Mouse (Mus musculus) hindbrain, embryonic 10.5 days (tissue): ENCODE measurements at regions not wholly inside any gene's neighbourhood (a gene's known extent, or its start where the extent isn't known, plus 50 kb on each side); places are given as distances from the start of the nearest gene placed in this dataset.

Experiments
- DNase-seq: peaks from one replicate; pipeline ENCODE4 v3.0.0-alpha.2; 2017; ENCODE audit warnings: low spot score
- H3K27ac ChIP-seq: fragments of 300-500 bp; sonication (generic); 2 replicates; pipeline ENCODE4 v1.5.1; 2016; ENCODE audit warnings: mild to moderate bottlenecking, moderate library complexity
- H3K27me3 ChIP-seq: fragments of 300-500 bp; sonication (generic); 2 replicates; pipeline ENCODE4 v1.6.1; 2016; ENCODE audit warnings: mild to moderate bottlenecking; ENCODE audit not compliant: poor library complexity, insufficient read depth, severe bottlenecking
- H3K36me3 ChIP-seq: fragments of 300-500 bp; sonication (generic); 2 replicates; pipeline ENCODE4 v1.6.1; 2016; ENCODE audit warnings: mild to moderate bottlenecking, moderate library complexity
- H3K4me1 ChIP-seq: fragments of 300-500 bp; sonication (generic); replicated peaks from 2 replicates; pipeline ENCODE4 v1.6.1; 2016; ENCODE audit warnings: mild to moderate bottlenecking
- H3K4me3 ChIP-seq: fragments of 300-500 bp; sonication (generic); 2 replicates; pipeline ENCODE4 v1.5.1; 2016; ENCODE audit warnings: mild to moderate bottlenecking, moderate library complexity
- H3K9me3 ChIP-seq: fragments of 300-500 bp; sonication (generic); 2 replicates; pipeline ENCODE4 v1.6.1; 2016; ENCODE audit warnings: mild to moderate bottlenecking, moderate library complexity
- WGBS: fragments of 180-500 bp; shearing (Covaris S2); methylation state at CpG from one replicate; pipeline ENCODE4 v1.1.7; 2016; 5-methylcytosine and 5-hydroxymethylcytosine counted together

- DNase-seq, result no peak
- Histone ChIP-seq H3K9me3 (no peaks in the 10 kb centered on the region), H3K27me3 (0 out of 2 replicates have a peak, but pooled peaks cover 3% of the 10 kb centered on the region), H3K4me1 (peaks cover 10% of the 10 kb centered on the region), H3K4me3 (no peak overlapping the region), H3K27ac (no peak overlapping the region), H3K36me3 (no peaks in the 10 kb centered on the region)
- WGBS, result 50% methylated on average over 6 of the region's 6 CpGs
Observed at GRCm38 (mm10) chr8:127985616-127986015, 372.8 kb upstream of the Nrp1 start.

DNA sequence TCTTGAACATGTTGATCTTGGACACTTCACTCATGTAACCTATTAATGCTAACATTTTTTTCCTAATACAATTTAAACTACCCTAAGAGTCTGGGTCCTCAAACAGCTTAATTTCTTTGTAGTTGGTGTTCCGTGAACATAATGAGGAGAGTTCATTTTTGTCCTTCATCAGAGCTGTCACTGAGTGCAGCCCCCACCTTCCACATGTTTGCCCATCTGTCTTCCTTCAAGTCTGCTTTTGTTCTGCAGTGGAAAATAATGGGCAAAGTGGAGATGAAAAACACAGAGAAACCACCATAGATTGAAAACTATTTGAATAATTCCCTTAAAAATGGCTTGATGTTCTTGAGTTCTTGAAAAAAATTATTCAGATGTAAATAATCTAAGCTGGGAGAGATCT is 369.5 kb upstream of the Nrp1 start:
- no peak for DNase-seq
- H3K9me3 ChIP-seq, result no peaks in the 10 kb centered on the region
- H3K27me3 ChIP-seq, result 0 out of 2 replicates have a peak, but pooled peaks cover 3% of the 10 kb centered on the region
- no peaks in the 10 kb centered on the region for H3K36me3 ChIP-seq
- peaks cover 13% of the 10 kb centered on the region for H3K4me1 ChIP-seq
- WGBS, result 72% methylated on average over 1 of the region's 1 CpGs
- no peak overlapping the region for H3K4me3 ChIP-seq
- H3K27ac ChIP-seq, result no peak overlapping the region

- H3K9me3 ChIP-seq, result no peaks in the 10 kb centered on the region
- no peaks in the 10 kb centered on the region for H3K36me3 ChIP-seq
- no peak overlapping the region for H3K4me3 ChIP-seq
- WGBS, result 59% methylated on average over 1 of the region's 1 CpGs
- no peak overlapping the region for H3K27ac ChIP-seq
- H3K4me1 ChIP-seq, result peaks cover 10% of the 10 kb centered on the region; the same call in 1 of the 2 replicates
- DNase-seq, result no peak
- H3K27me3 ChIP-seq, result no peaks in the 10 kb centered on the region
Observed at GRCm38 (mm10) chr8:127994898-127995297, 363.5 kb upstream of the Nrp1 start.

DNA sequence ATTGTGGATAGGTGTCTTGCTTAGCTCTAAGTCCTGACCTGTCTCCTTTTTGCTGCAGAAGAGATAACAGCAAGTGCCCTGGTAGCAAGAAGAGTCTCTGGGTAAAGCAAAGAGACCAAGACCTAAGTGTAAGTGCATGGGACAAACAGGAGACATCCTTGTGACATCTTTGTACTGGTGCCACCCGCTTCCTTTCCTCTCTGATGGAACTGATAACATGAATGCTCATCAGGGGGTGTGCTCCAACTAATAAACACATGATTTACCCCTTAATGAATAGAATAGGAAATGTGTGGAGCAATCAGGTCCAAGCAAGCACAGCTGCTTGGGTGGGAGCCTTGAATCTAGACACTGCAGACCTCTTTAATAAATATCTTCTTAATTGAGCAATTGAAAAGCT is 362.9 kb upstream of the Nrp1 start:
- H3K4me3 ChIP-seq, result no peak overlapping the region
- H3K9me3 ChIP-seq, result no peaks in the 10 kb centered on the region
- DNase-seq, result no peak
- H3K36me3 ChIP-seq, result no peaks in the 10 kb centered on the region
- 80% methylated on average over 1 of the region's 1 CpGs for WGBS
- no peak overlapping the region for H3K27ac ChIP-seq
- H3K4me1 ChIP-seq, result peaks cover 10% of the 10 kb centered on the region; the same call in 1 of the 2 replicates
- no peaks in the 10 kb centered on the region for H3K27me3 ChIP-seq

DNA sequence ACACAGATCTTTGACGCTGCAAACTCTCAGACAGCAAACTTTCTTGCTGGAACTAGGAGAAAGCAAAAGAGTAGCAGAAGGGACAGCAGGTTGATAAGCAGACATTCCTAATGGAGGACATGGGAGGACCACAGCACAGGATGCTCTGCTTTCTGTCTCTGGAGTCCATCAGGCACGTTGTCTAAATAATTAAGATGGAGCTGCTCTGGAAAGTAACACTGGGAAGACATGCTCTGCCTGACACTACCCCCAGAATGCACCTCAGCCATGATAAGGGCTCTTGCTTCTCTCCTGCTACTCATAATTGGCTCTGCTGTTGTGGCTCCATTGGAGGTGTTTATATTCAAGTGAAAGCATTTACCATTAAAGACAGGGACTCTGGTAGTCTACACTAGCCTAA is 356.0 kb upstream of the Nrp1 start:
- Histone ChIP-seq H3K27ac (no peak overlapping the region), H3K4me3 (no peak overlapping the region), H3K9me3 (no peaks in the 10 kb centered on the region), H3K4me1 (peaks cover 20% of the 10 kb centered on the region), H3K36me3 (no peaks in the 10 kb centered on the region), H3K27me3 (no peaks in the 10 kb centered on the region)
- 76% methylated on average over 2 of the region's 2 CpGs for WGBS
- DNase-seq, result no peak

DNA sequence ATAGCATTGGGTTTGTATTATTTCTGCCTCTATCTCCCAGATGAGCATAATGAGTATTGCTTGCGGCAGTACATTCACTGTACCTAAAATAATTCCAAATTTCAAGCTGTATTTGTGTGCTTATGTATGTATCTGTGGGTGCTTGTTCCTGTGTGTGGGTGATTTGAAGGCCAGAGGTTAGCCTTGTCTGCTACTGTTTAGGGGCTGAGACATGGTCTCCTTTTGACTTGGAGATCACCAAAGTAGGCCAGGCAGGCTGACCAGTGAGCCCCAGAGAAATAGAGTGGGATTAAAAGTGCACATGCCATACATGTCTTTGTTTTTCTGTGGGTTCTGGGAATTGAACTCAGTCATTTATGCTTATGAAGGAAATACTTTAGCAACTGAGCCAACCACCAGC is 355.6 kb upstream of the Nrp1 start:
- no peak for DNase-seq
- Histone ChIP-seq H3K36me3 (no peaks in the 10 kb centered on the region), H3K9me3 (no peaks in the 10 kb centered on the region)

GRCm38 (mm10) chr8:128003385-128003784 is 355.0 kb upstream of the Nrp1 start:
- no peak overlapping the region for H3K4me3 ChIP-seq
- DNase-seq, result peak; percentile 20
- no peaks in the 10 kb centered on the region for H3K9me3 ChIP-seq
- 29% methylated on average over 1 of the region's 1 CpGs for WGBS
- no peaks in the 10 kb centered on the region for H3K36me3 ChIP-seq
- no peak overlapping the region for H3K27ac ChIP-seq
- H3K27me3 ChIP-seq, result no peaks in the 10 kb centered on the region
- peaks cover 25% of the 10 kb centered on the region for H3K4me1 ChIP-seq

More for the DNA sequence above, 355.6 kb upstream of the Nrp1 start:
- WGBS, result 100% methylated on average over 1 of the region's 1 CpGs
- no peak overlapping the region for H3K4me3 ChIP-seq
- no peaks in the 10 kb centered on the region for H3K27me3 ChIP-seq
- H3K4me1 ChIP-seq, result peaks cover 20% of the 10 kb centered on the region
- H3K27ac ChIP-seq, result no peak overlapping the region

GRCm38 (mm10) chr8:128003881-128004286 is 354.5 kb upstream of the Nrp1 start:
- H3K9me3 ChIP-seq, result no peaks in the 10 kb centered on the region
- H3K36me3 ChIP-seq, result no peaks in the 10 kb centered on the region
- H3K27ac ChIP-seq, result no peak overlapping the region
- no peak for DNase-seq
- peaks cover 27% of the 10 kb centered on the region for H3K4me1 ChIP-seq
- H3K27me3 ChIP-seq, result no peaks in the 10 kb centered on the region
- 49% methylated on average over 3 of the region's 3 CpGs for WGBS
- H3K4me3 ChIP-seq, result no peak overlapping the region

GRCm38 (mm10) chr8:128009393-128010010 is 348.9 kb upstream of the Nrp1 start:
- WGBS, result 86% methylated on average over 6 of the region's 6 CpGs
- no peak for DNase-seq
- no peak overlapping the region for H3K4me3 ChIP-seq

DNA sequence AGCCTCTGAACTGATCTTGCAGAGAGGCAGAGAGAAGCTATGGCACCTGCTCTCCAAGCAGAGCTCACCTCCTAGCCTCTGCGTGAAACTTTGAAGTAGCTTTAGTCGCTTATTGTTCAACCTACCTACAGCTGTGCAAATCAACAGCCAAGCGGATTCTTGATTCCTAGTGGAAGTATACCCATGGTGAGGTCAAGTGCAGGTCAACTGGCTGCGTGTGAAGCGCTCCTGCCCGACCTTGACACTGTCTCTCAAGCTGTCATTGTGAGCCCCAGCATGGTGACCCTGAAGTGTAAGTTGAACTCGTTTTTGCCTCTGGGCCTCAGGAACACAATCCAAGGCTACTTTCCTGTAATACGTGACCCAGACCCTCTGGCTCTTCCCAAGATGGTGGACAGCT is 341.2 kb upstream of the Nrp1 start:
- peaks cover 4% of the 10 kb centered on the region; the same call in 1 of the 2 replicates for H3K4me1 ChIP-seq
- H3K4me3 ChIP-seq, result no peak overlapping the region
- H3K27me3 ChIP-seq, result no peaks in the 10 kb centered on the region
- no peaks in the 10 kb centered on the region for H3K9me3 ChIP-seq
- no peak overlapping the region for H3K27ac ChIP-seq
- H3K36me3 ChIP-seq, result no peaks in the 10 kb centered on the region
- WGBS, result 63% methylated on average over 8 of the region's 8 CpGs
- DNase-seq, result peak; percentile 8

More at GRCm38 (mm10) chr8:128009393-128010010, 348.9 kb upstream of the Nrp1 start:
- Histone ChIP-seq H3K27me3 (no peaks in the 10 kb centered on the region), H3K36me3 (no peaks in the 10 kb centered on the region), H3K9me3 (no peaks in the 10 kb centered on the region), H3K27ac (no peak overlapping the region), H3K4me1 (peaks cover 8% of the 10 kb centered on the region)

DNA sequence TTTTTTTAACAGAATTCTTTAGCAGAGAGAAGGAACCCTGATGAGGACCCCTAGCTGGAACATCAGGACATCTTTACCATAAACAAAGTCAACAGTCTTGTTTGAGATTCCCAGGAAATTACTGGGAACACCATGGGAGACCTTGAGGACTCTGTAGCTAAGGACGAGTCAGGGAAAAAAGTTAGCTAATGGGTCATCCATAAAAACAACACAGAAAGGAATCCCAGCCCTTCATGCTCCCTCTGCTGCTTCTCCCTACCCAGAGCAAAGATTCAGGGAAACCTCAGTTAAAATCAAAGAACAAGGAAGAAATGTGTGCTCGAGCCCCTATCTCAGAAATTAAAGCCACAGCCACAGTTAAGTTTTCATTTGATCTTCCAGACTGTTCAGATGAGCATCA is 334.7 kb upstream of the Nrp1 start:
- Histone ChIP-seq H3K27ac (peak overlapping the region; percentile 88), H3K4me3 (no peak overlapping the region), H3K36me3 (no peaks in the 10 kb centered on the region), H3K9me3 (no peaks in the 10 kb centered on the region), H3K27me3 (peaks cover 4% of the 10 kb centered on the region; the same call in 1 of the 2 replicates), H3K4me1 (peaks cover 24% of the 10 kb centered on the region)
- no peak for DNase-seq
- 67% methylated on average over 2 of the region's 2 CpGs for WGBS

- peak overlapping the region; percentile 88 for H3K27ac ChIP-seq
- H3K27me3 ChIP-seq, result peaks cover 4% of the 10 kb centered on the region; the same call in 1 of the 2 replicates
- H3K9me3 ChIP-seq, result no peaks in the 10 kb centered on the region
- DNase-seq, result peak; percentile 57
- H3K4me1 ChIP-seq, result peaks cover 24% of the 10 kb centered on the region
- no peaks in the 10 kb centered on the region for H3K36me3 ChIP-seq
- 13% methylated on average over 2 of the region's 2 CpGs for WGBS
- no peak overlapping the region for H3K4me3 ChIP-seq
Observed at GRCm38 (mm10) chr8:128024774-128025222, 333.6 kb upstream of the Nrp1 start.

GRCm38 (mm10) chr8:128025251-128025856 is 333.1 kb upstream of the Nrp1 start:
- no peak overlapping the region for H3K4me3 ChIP-seq
- H3K36me3 ChIP-seq, result no peaks in the 10 kb centered on the region
- 54% methylated on average over 7 of the region's 7 CpGs for WGBS
- H3K27ac ChIP-seq, result peak overlapping the region; percentile 88
- H3K9me3 ChIP-seq, result no peaks in the 10 kb centered on the region
- H3K27me3 ChIP-seq, result peaks cover 4% of the 10 kb centered on the region; the same call in 1 of the 2 replicates
- DNase-seq, result peak; percentile 52
- peaks cover 24% of the 10 kb centered on the region for H3K4me1 ChIP-seq
